Mouse (Mus musculus): ENCODE measurements around the gene Arhgef2.
"Not testable (repeated sequence)": the region's sequence is repeated elsewhere in the genome, so short reads cannot be mapped to it uniquely, and the experiment has no call there.

The Arhgef2 gene

GRCm38 (mm10) chr3:88591044-88591443, 14.7 kb upstream of the Arhgef2 start:
- no peak for DNase-seq (ENCODE audit: low spot score)

GRCm38 (mm10) chr3:88591950-88592731, 13.6 kb upstream of the Arhgef2 start:
- DNase-seq (ENCODE audit: low spot score) = no peak

GRCm38 (mm10) chr3:88592942-88593576, 12.7 kb upstream of the Arhgef2 start:
- DNase-seq (ENCODE audit: low spot score) = no peak

DNA sequence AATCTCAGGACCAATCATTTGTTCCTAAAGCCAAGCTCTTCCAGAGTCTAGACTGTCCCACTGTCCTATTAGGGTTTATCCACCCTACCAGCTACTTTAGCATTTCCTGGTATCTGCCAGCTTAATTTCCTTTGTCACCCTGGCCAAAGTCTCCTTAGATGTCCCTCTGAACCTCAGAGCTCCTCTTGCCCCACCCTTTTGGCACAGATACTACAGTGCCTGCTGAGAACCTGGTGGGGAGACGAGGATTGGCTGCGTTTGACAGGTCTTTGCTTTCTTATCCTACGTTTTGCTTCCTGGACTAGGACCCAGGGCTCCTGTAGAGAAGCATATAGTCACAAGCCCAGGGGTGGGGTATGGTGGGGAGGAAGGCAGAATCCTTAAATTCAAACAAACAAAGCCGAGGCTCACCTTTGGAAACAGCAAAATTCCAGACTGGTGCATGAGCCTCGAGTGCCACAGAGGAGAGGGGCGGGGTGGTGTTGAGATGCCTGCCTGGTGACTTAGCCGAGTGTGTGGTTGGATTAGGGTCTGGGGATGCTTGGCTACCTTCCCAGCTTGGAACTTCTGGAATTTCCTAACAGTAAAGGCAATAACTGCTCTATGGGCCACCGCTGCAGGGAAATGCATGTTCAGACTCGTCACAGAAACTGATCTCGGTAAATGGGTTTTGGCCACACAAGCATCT, 11.7 kb upstream of the Arhgef2 start:
- DNase-seq (ENCODE audit: low spot score) = no peak

GRCm38 (mm10) chr3:88596547-88596946, 9.2 kb upstream of the Arhgef2 start:
- not testable (repeated sequence) for DNase-seq (ENCODE audit: low spot score)

DNA sequence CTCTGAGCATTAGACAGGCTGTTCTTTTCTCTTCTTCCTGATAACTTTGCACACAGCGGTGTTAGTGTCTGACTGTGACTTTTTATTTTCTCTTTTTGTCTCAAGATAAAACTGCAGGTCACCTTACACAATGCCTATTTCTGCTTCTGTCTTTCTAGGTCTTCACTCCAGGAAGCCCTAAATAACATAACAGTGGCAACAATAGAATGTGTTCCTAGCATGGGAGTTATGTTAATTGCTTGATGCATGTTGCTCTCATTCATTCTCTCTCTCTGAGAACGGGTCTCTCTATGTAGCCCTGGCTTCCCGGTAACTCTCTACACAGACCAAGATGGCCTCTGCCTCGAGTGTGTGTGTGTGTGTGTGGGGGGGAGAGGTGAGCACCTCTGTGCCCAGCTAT, 3.3 kb upstream of the Arhgef2 start:
- no peak for DNase-seq (ENCODE audit: low spot score)

- no peak for DNase-seq (ENCODE audit: low spot score)
These were observed 2.0 kb upstream of the Arhgef2 start for GRCm38 (mm10) chr3:88603714-88604161.

DNA sequence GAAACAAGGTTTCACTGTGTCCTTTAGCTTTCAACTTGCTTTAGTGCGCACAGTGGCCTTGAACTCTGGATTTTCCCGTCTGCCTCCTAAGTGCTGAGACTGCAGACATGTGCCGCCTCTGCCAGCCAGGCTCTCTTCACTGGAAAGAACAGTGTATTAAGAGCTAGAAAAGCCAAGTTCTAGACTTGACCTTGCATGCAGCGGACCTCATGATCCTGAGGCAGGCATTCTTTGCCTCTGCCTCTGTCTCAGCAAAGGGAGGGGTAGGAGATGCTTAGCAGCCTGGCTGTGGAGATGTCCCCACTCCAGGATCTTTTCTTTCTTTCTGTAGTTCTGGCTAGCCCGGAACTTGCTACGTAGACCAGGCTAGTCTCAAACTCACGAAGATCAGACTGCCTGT, 903 bp upstream of the Arhgef2 start:
- DNase-seq (ENCODE audit: low spot score) = no peak

DNA sequence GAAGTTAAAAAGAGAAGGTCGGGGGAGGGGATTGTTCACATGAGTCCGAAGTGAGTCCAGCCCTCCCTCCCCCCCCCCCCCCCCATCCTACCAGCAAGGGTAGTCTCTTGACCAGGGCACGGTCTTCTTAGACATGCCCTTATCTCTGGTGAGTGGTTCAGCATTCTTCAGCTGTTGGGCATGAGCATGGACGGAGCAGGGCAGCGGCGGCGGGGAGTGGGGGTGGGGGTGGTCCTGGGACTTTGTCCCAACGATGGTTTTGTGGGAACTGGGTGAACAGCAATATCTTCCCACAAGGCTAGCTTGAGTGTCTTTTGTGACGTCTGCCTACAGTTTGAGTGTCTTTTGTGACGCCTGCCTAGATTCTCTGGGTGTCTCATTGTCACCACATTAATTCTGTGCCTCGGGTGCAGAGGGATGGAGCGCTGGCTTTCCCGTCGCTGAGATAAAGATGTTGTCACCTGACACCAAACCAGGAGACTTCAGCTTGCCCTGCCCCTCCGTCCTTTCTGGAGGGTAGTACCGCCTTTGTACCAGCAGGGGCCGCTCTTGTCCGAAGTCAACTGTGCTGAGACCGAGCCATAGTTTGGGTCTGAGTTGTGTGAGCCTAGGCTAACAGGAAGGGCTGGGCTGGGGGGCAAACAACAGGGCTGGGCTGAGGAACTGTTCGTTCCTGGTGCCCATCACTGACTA, 1.4 kb downstream of the Arhgef2 start:
- peak; percentile 85 for DNase-seq (ENCODE audit: low spot score)

GRCm38 (mm10) chr3:88607758-88608138, 2.0 kb downstream of the Arhgef2 start:
- DNase-seq (ENCODE audit: low spot score) = no peak

- DNase-seq (ENCODE audit: low spot score) = no peak
These were observed 3.3 kb downstream of the Arhgef2 start for GRCm38 (mm10) chr3:88609066-88609465.

- no peak for DNase-seq (ENCODE audit: low spot score)
These were observed 8.7 kb downstream of the Arhgef2 start for GRCm38 (mm10) chr3:88614418-88614817.

DNA sequence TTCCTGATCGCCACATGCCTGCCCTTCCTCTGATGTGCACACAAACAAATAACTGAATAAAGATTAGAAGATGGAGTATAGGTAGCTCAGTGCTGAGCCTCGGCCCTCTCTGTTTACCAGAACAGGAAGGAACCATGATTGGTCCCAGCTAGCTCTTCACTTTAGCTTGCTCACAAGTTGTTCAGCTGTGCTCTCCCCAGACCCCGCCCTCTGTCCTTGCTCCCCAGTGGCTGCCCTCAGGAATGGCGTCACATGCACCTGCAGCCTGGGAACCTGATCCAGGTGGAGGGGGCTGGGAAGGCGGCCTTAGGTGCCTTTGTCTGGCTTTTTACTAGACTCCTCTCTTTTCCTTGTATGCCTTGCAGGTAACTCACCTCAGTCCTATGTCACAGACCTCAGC, 9.4 kb downstream of the Arhgef2 start:
- no peak for DNase-seq (ENCODE audit: low spot score)

GRCm38 (mm10) chr3:88615902-88616391, 10.2 kb downstream of the Arhgef2 start:
- no peak for DNase-seq (ENCODE audit: low spot score)

- DNase-seq (ENCODE audit: low spot score) = no peak
These were observed 11.3 kb downstream of the Arhgef2 start for GRCm38 (mm10) chr3:88616951-88617500.

DNA sequence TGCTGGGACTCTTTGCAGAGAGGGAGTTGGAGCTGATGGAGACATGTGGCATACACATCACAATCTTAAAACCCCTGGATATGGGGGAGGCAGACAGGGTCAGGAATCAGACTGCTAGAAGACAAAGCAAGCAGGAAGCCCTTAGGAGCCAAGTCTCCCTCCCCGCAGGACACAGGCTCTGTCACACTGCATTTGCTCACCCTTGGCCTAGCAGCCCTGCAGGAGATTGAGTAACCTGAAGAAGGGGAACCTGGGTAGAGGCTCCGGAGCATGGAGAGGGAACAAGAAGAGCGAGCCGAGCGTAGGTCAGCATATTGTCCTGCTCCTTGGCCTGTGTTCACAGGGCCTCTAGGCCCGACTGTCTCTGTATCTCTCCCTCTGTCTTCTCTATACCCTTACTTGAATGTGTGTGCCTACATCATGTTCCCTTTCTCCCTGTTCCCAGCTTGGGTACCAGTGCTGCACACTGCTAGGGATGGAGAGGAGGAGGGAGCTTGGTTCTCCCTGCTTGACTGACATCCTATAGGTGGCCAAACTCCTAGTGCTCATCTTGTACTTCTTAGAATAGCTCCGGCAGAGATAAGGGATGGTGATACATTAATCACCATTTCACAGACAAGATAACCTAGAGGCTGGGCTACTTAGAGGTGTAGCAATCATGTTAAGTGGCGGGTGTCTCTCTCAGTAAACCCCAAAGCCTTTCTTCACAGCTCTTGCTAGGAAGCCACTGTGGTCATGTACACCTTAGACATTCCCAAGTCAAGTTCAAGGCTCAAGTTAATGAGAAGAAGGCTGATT, 12.5 kb downstream of the Arhgef2 start:
- DNase-seq (ENCODE audit: low spot score) = no peak

DNA sequence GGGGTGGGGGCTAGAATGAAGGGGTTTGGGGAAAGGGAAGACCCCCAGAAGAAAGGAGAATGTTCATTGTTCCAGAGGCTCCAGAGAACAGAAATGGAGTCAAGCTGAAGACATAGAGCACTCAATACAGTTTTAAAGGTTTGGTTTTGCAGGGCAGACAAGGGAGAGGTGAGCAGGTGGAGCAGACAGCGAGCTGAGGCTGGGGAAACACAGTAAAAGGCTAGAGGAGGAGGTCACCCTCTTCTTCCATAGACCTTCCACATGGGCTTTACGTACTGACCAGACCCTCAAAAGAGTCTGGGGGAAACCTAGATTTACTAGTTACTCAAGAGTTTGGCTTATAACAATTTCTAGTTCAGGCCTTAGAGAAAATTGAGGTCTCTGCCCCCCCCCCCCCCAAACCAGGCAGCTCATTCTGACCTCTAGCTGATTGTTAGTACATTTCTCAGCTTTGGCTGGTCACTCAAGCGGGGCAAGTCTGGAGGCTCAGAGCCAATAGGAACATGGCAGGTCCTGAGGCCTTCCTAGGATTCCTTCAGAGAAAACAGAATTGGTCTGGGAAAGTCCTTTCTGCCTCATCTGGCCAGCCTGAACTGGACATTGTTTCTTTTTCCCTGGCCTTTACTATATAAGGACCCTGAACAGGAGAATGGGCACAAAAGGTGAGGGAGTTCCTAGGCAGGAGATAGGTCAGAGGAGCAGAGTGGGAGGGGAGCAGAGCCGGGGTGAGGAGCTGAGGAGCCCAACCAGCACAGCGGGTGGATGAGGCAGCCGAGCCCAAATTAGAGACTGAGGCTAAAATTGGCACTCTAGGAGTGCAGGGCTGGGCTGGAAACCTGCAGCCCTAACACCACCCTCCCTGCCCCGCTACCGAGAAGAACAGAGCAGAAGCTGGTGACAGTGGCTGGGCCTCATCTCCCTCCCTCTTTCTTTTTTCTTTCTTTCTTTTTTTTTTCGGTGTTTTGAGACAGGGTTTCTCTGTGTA, 13.6 kb downstream of the Arhgef2 start:
- DNase-seq (ENCODE audit: low spot score) = no peak

GRCm38 (mm10) chr3:88620146-88620991, 14.6 kb downstream of the Arhgef2 start:
- no peak for DNase-seq (ENCODE audit: low spot score)

DNA sequence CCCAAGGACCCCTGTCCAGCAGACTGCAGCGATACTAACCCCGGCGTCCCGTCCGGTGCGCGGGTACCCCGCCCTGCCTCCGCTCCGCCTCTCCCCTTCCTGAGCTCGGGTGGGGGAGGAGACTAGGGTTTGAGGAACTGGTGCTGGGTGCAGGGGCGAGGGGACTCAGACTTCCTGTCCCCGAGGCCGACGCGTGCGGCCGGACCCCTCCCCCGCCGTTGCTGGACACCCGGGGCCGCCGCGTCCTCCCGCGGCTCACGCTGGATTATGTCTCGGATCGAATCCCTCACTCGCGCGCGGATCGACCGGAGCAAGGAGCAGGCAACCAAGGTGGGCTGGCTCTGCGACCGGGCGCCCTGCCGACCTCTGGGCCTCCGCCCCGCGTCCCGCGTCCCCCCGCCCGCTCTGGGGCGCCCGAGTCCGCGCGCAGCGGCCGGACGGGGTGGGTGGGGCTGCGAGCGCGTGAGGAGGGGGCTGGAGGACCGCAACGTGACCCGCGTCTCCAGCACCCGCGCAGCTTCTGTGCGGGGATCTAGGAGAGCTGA, 15.3 kb downstream of the Arhgef2 start:
- no peak for DNase-seq (ENCODE audit: low spot score)

Data from left cerebral cortex, adult 11 months (tissue).